Mouse (Mus musculus): Measurements from ENCODE around the gene Itpr1.

The Itpr1 gene

DNA sequence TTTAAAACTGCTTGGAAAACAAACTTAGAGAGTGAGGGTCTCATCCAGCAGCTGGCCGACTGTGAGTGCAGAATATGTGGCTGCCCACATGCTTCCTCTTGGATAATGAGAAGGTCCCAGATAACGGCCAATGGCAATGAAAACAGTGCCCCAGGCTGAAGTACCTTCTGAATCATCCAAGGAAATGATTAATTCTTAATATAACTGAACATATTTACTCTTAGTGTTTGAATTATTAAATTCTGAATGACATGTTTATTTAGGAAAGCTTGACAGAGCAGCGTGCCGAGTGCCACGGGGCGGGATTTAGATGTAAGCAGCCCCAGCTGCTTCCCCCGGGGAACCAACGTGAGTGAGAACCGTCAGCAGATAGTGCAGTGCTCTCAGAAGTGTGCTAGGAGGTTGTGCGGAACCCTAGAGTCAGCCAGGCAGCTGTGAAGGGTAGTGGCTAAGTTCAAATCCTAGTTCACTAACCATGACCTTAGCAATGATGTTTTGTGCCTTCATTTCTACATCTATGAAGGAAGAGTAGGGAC lies 274.5 kb downstream of the Itpr1 start:
- in situ Hi-C loops (cut with MboI; ENCODE audit: unreplicated experiment in 2 of 2), result no loop called here

DNA sequence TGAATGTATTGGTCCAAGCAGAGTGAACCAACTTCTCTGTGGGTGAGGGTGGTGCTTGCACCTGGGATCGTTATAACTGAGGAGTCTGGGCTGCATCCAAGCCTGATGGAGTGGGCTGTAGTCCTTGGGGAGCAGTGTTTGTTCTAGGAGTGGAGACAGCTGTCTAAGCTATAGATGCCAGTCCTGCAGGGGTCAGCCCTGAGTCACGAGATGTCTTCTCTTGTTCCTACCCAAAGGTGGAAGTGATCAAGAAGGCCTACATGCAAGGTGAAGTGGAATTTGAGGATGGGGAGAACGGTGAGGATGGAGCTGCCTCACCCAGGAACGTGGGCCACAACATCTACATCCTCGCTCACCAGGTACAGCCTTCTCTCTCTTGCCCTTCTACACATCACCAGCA lies 275.4 kb downstream of the Itpr1 start:
- in situ Hi-C loops (cut with MboI; ENCODE audit: unreplicated experiment in 2 of 2), result no loop called here

DNA sequence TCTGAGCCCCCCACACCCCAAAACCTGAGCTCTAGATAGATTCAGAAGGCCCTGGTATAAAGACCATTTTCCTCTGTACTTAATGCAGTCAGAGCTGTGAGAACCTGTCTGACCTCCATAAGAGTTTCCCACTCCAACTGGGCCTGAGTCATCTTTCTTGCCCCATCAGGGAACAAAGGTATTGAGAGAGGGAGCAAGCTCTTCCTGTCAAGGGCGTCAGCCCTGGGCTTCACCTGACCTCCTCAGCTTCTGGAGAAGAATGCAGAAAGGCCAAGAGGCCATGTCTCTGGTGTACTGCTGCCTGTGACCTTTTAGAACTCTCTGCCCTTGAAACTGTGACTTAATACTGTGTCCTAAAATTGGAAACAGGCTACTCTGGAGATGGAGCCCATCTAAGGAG lies 279.1 kb downstream of the Itpr1 start:
- in situ Hi-C loops (cut with MboI; ENCODE audit: unreplicated experiment in 2 of 2), result no loop called here

DNA sequence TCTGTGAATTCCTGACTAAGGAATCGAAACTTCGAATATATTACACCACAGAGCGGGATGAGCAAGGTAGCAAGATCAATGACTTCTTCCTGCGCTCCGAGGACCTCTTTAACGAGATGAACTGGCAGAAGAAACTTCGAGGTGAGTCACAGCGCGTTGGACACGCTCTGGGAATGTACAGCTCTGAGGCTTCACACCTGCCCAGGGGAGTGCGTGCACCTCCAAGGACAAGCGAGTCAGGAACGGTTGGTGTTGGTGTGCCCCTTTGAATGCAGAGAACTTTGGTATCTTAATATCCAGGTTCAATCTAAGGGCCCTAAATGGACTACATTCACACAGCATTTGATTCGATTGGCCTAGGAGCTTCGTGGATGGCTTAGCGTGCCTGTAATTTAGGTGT lies 280.9 kb downstream of the Itpr1 start:
- in situ Hi-C loops (cut with MboI; ENCODE audit: unreplicated experiment in 2 of 2), result no loop called here

DNA sequence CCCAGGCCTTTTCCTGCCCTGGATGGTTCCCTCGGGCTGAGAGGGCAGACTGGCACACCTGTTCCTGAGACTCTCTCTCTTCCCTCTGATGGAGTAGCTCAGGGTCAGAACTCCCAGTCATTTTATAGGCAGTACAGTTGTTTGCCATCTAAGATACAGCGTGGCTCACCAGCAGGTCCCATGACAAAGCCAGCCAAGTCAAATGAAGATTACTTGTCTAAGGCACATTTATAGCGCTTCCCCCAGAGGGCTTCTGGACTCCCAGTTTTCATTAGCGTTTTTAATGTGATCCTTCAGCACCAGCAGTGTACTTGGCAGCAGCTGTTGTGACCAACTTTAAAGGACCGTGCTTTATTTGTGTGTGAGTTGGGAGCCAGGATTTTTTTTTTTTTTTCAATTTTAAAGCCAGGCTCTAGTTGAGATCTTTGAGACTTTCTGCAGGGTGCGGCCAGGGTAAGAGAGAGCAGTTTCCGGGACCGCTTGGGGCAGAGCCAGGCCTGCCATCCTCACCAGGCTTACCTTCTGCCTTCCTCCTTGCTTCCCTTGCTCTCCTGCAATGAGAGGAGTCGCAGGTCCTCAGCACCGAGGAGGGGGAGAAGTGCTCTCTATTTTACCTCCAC lies 281.4 kb downstream of the Itpr1 start:
- in situ Hi-C loops (cut with MboI; ENCODE audit: unreplicated experiment in 2 of 2), result no loop called here

DNA sequence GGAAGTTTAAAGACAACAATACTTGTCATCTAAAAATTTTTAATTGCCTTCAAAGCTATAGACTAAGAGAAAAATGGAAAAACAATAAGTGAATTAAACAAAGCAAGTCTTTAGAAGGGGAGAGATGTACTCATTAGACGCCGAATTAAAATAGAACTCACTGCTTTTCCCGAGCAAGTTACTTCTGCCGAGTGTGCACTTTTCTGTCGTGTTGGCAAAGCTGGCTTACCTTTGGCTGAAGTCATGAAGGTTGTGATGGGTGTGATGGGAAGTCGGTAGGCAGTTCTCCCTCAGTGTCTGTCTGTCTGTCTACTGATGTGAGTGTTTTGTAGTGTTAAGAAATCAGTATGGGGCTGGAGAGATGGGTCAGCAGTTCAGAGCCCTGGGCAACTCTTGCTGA lies 282.1 kb downstream of the Itpr1 start:
- in situ Hi-C loops (cut with MboI; ENCODE audit: unreplicated experiment in 2 of 2), result no loop called here

DNA sequence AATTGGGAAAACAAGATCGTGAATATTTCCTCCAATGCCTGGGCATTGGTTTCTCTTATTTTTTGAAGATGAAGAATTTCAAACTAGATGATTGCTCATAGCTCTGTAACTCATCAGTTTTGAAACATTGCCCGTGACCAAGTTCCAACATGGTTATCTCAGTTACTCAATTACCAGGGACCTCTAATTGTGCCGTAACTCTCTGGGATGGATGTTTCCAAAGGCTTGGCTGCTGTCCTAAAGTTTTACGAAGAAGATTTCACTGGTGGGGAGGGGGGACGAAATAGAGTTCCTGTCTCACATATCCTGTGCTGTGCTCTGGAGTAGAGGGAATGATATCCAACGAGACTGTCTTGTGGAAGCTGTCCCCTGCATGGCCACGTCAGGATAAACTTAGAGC lies 285.2 kb downstream of the Itpr1 start:
- in situ Hi-C loops (cut with MboI; ENCODE audit: unreplicated experiment in 2 of 2), result no loop called here

DNA sequence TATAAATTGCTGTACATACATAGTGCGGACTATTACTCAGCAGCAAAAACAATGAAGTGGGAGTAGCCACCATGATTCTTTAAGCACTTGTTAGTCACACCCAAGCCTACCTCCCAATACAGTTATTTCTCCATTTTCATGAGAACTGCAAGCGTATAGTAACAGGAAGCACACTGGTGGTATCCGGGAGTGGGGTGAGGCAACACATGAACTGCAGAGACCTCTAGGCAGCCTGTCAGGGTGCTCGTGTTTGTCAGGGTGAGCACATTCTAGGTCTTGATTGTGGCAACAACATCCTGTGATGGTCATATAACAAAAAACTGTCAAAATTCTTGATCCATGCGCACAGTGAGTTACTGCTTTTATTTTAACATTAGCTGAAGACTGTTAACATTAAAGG lies 290.8 kb downstream of the Itpr1 start:
- in situ Hi-C loops (cut with MboI; ENCODE audit: unreplicated experiment in 2 of 2), result no loop called here

DNA sequence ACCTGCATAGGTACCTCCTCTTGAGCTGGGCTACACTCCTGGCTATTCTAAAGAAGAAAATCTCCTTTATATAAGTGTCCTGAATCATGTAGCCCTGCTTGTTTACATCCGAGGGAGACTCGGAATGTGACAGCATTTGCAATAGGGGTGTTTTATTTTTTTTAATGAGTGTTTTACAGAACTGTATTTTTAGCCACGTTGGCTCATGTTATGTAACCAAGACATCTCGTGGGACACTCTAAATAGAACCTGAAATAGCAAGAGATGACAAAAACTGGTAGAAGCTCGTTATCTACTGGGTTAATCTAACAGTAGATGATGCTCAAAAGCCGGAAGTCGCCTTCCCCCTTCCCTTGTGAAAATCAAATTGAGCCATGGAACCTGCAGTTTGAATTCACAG lies 291.8 kb downstream of the Itpr1 start:
- in situ Hi-C loops (cut with MboI; ENCODE audit: unreplicated experiment in 2 of 2), result no loop called here

DNA sequence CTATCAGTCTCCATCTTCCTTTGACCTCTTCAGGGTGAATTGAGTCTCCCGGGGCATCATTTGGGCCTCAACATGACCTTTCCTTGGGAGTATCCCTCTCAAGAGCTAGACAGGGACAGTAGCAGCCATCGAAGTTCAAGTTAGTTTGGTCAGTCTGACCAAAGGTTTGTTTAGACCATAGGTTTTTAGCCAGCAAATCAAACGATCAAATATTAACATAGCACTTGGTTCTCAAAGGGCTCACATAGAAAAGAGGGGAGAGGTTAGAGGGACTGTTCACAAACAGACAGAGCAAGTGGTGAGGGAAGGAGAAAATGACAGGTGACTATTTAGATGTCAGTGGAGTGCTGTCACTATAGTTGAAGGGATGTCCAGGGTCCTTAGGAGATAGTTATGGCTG lies 293.3 kb downstream of the Itpr1 start:
- in situ Hi-C loops (cut with MboI; ENCODE audit: unreplicated experiment in 2 of 2), result no loop called here

DNA sequence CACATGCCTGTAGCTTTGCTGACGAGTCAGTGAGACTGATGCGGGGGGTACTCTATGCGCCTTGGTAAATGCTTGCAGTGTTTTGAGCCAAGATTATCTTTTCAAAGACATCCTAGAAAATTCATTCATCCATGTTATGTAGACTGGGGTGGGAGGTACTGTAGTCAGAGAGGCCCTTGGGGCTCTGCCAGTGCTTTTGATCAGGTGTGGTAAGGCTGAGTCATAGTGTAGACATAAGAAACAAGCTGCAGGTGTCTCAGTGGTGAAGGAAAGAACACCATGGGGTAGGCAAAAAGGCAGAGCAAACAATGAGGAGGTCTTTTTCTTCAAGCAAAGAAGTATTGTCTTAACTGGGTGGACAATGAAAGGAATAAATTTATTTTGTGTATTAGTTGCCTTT lies 294.4 kb downstream of the Itpr1 start:
- in situ Hi-C loops (cut with MboI; ENCODE audit: unreplicated experiment in 2 of 2), result no loop called here

DNA sequence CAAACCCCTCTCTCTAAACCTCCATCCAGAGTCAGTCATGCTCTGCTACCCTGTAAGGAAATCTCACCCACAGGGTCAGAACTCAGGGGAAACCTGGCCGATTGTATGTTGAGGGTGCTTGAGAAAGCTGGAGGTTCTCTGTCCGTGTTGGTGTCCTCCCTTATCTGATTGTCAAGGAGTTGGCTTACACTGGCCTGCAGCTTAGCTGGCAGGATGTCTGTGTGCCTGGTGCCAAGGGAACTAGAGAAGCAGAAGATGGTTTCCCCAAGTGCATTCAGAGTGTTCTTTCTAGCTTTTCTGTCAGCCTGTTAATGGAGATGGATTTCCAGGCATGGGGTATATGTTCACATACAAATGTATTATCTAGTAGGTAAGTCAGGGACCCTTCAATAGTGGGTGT lies 296.4 kb downstream of the Itpr1 start:
- in situ Hi-C loops (cut with MboI; ENCODE audit: unreplicated experiment in 2 of 2), result no loop called here

DNA sequence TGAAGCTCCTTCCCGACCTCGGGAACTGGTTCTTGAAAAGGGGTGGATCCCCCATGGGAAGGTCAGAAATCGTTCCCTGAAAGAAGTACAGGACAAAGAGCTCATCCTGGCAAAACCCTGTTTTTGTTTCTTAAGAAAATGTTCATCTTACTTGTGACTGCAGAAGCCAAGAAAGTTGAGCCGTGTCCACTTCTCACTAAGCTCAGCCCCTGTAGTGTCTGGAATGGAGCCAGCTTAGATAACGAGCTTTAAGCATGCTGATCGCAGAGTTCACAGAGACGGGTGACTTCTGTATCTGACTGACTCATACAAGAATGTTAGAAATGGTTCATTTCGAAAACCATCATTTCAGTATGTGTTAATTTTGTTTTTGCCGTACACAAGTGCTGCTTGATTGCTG lies 297.2 kb downstream of the Itpr1 start:
- in situ Hi-C loops (cut with MboI; ENCODE audit: unreplicated experiment in 2 of 2), result no loop called here

DNA sequence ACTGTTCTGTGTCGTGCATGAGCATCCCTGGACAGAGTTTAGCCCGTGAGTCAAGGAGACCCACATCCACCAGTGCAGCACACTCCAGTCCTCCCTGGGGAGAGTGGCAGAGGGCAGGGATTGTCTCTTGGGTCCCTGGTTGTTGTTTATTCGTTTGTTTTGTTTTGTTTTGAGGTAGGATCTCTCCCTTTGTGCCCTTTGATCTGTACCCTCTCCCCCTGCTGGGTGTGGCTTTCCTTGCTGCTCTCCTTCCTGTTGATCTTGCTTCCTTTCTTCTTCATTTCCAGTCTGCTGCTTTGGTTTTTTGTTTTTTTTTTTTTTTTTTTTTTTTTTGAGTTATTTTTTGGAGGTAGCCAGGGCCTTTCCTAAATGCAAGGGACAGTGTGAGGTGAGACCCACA lies 299.2 kb downstream of the Itpr1 start:
- in situ Hi-C loops (cut with MboI; ENCODE audit: unreplicated experiment in 2 of 2), result no loop called here

DNA sequence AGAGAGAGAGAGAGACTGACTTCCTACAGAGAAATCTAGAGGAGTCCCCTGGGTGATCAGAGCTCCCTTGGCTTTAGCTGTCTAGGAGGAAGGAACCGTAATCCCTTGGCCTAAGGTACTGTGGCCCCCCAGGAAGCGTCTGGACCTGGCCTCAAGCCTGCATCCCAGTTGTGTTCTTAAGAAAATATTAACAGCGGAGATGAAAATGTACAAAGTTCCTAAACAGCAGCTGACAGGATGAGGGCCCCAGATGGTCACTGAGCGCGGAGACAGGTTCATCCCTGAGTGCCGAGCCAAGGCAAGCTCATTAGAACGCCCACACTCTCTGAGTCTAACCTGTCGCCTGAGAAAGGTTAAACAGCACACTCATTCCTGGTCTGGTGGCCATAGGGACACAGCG lies 300.1 kb downstream of the Itpr1 start:
- in situ Hi-C loops (cut with MboI; ENCODE audit: unreplicated experiment in 2 of 2), result no loop called here

DNA sequence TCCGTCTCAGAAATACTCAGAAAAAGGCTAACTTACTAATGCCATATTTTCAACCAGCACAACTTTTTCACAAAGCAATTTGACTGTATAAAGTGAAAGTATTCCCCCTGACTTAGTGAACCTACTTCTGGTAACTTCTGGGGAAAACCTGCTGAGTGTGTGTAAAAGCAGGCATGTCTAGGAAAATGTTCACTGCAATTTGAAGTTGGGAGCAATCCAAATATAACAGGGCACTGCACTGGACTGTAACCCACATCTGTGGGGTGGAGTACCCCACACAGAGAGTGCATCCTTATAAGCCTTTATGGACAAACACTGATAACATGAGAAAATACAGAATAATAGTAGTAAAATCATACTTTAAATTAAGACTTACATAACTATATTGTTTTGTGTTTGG lies 303.4 kb downstream of the Itpr1 start:
- in situ Hi-C loops (cut with MboI; ENCODE audit: unreplicated experiment in 2 of 2), result no loop called here

DNA sequence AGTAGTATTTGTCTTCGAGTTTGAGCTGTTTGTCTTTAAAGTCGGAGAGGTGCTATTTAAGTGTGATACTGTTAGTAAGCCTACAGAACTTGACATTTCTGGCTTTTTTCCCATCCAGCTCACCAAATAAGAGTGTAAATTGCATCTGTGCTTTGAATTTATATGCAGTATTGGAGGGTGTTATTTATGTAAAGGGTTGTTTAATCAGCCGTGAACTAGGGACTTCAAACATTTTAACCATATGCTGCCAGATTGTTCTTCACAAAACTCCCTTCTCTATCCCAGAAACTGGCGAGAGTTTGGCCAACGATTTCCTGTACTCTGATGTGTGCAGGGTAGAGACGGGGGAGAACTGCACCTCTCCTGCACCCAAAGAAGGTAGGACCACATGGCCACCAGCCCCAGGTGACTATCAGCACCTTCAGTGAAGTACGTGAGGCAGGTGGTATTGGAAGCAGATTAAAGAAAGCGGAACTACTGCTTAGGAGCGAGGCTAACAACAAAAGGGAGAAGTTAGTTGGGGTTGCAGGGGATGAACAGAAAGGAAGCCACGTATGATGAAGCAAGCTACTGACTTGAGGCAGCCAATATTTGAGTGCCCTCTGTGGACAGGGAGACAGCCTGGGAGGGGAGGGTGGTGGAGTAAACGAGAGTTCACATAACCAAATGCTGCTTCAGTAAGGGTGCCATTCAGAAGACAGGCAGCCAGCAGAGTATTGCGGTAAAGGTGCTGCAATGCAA lies 304.5 kb downstream of the Itpr1 start:
- in situ Hi-C loops (cut with MboI; ENCODE audit: unreplicated experiment in 2 of 2), result no loop called here

DNA sequence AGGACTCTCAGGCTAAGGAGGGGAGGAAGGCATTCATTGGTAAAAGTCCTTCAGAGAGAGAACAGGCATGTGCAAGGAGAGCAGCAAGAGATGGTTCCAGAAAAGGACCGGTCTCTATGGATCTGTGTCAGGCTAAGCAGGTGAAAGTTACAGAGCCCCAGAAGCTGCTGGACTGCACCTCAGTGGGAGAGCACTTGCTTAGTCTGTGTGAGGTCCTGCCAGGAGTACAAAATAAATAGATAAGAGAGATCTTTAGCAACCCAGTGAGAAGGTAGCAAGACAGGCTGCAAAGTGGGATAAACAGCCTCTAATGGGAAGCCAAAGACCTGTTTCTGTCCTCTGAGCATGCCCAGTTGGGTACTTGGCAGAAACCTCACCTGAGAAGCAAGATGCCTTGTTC lies 305.1 kb downstream of the Itpr1 start:
- in situ Hi-C loops (cut with MboI; ENCODE audit: unreplicated experiment in 2 of 2), result no loop called here

DNA sequence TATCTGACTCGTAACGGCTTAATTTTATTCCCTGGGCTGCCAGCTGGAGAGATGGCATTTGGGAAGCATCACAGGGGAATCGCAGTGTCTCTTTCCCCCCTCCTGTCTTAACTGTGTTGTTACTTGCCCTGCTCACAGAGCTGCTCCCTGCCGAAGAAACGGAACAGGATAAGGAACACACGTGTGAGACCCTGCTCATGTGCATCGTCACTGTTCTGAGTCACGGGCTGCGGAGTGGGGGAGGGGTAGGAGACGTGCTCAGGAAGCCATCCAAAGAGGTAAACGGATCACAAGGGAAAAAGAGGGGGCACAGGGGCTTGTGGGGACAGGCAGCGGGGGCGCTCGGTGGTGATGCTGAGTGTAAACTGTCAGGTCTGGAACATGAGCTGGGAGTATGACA lies 305.7 kb downstream of the Itpr1 start:
- in situ Hi-C loops (cut with MboI; ENCODE audit: unreplicated experiment in 2 of 2), result no loop called here

DNA sequence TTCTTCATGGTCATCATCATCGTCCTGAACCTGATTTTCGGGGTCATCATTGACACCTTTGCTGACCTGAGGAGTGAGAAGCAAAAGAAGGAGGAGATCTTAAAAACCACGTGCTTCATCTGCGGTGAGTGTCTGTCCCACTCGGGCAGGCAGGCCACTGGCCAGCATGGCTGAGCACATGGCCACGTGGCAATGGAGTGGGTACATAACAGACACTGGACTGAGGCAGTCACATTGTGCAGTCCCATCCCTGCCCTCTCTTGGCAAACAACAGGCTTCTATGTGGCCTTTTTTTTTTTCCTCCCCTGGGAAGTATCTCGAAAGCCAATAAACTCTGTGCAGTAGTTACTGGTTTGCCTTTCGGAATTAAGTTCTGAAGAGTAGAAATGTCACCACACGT lies 306.4 kb downstream of the Itpr1 start:
- in situ Hi-C loops (cut with MboI; ENCODE audit: unreplicated experiment in 2 of 2), result no loop called here

DNA sequence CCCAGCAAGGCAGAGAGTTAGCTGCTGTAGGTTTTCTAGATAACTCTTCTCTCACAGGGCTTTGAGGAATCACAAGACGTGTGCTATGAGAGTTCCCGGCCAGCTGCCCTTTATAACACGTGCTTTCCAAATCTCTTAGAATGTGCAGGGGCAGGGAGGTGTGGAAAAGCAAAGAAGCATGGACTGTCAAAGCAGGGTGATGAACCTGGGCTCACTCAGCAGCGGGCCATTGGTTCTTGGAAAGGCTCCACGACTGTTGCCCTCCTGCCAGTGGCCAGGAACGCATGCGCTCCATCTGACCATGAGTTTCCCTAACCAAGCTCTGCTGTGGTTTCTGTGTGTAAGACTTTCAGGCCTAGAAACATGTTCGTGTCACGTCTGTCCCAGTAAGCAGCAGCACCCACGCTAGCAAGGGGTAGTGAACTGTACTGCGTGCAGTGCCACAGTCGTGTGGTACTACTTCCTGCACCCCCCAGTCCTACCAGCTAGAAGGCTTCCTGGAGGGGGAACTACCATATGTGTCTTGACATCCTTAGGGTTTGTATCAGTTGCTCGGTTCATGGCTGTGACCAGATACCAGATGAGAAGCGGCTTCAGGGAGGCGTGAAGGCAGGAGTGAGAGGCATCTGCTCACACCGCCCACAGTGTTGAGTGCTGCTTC lies 311.2 kb downstream of the Itpr1 start:
- in situ Hi-C loops (cut with MboI; ENCODE audit: unreplicated experiment in 2 of 2), result no loop called here

DNA sequence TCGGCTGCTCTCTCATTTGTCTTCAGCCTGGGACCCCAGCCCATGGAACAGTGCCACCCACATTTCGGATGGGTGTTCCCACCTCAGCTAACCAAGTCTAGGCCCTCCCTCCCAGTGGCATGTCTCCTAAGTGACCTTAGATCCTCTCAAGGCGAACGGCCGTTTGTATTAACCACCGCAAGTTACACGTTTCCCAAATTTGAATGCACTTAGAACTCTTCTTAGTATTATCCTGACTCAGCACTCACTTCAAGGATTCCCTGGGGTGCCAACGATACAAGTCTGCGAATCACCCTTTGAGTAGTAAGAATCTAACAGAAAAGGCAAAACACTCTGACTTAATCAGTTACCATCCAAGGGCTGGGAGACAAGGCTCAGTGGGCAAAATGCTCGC lies 311.7 kb downstream of the Itpr1 start:
- in situ Hi-C loops (cut with MboI; ENCODE audit: unreplicated experiment in 2 of 2), result loop anchor here in 1 of 2 experiments (25.0 kb wide), 2 partner anchors 138 to 313 kb away; partner anchors contain the start of genes Bhlhe40 and Edem1

All from v-Abl transformed pro-B cells (cell line).